In genomic region chrX:48318194-48318593, GRCm38 (mm10) we compare ENCODE assay signal across 8 mouse cellular contexts. TPM values are rescaled to one million over a fixed set of nuclear protein-coding genes. Genes with fewer than 3 reads are reported as not detected.
DNase-seq lines count a peak whose midpoint lies in the region; ATAC-seq and TF ChIP-seq lines count a peak whose summit lies in the region.

No protein-coding gene starts in this region.

- WGBS in forebrain, embryonic 11.5 days = 26% methylated on average over 9 of the region's 9 CpGs

- no peaks in the 10 kb centered on the region for H3K36me3 ChIP-seq in ES-Bruce4 (ENCODE audit: control insufficient read depth, insufficient read depth, low read length, poor library complexity, severe bottlenecking)
- H3K36me3 ChIP-seq in forebrain, embryonic 11.5 days (ENCODE audit: control insufficient read depth, insufficient read depth, low read length) = no peaks in the 10 kb centered on the region

- TF ChIP-seq POLR2A in ES-Bruce4 (IDR thresholded peaks at IDR 0.05; ENCODE audit: insufficient read depth, low read length) = no peak

- H3K9ac ChIP-seq in ES-Bruce4 (ENCODE audit: low read depth, poor library complexity, severe bottlenecking) = no peak overlapping the region
- H3K9ac ChIP-seq in forebrain, embryonic 11.5 days (ENCODE audit: low read length) = no peak overlapping the region

- intact Hi-C loops in left cerebral cortex, adult 2 months (cut with DNase I) = no loop called here

- H3K27me3 ChIP-seq in ES-Bruce4 (ENCODE audit: control insufficient read depth, insufficient read depth, low read length, poor library complexity, severe bottlenecking) = no peaks in the 10 kb centered on the region
- H3K27me3 ChIP-seq in forebrain, embryonic 11.5 days (ENCODE audit: control insufficient read depth, insufficient read depth, low read length) = no peaks in the 10 kb centered on the region

- DNase-seq in A20 (ENCODE audit: low read depth, low spot score) = peak; percentile 67
- DNase-seq in kidney, postnatal 4 days = peak; percentile 12 to 39
- DNase-seq in natural killer cell, adult 2 months (ENCODE audit: low spot score in 2 of 2) = peak; percentile 42 to 55
- no peak for DNase-seq in left cerebral cortex, adult 2 months (ENCODE audit: extremely low spot score in 1 of 2, low spot score in 2 of 2)
- DNase-seq in embryo, embryonic 10.5 days (ENCODE audit: low spot score) = no peak
- DNase-seq in right cerebral cortex, postnatal 10 days (ENCODE audit: low spot score in 2 of 2) = no peak
- DNase-seq in forebrain, embryonic 11.5 days (ENCODE audit: low spot score) = no peak

- H3K27ac ChIP-seq in ES-Bruce4 (ENCODE audit: insufficient read depth, low read length) = no peak overlapping the region
- no peak overlapping the region for H3K27ac ChIP-seq in left cerebral cortex, adult 2 months
- H3K27ac ChIP-seq in forebrain, embryonic 11.5 days (ENCODE audit: low read depth, low read length) = no peak overlapping the region

- 0 out of 2 replicates have a peak, but pooled peaks have one; percentile 29 for TF ChIP-seq EP300 in ES-Bruce4 (IDR thresholded peaks at IDR 0.05; ENCODE audit: insufficient read depth, low read depth, low read length)

- peaks cover 1% of the 10 kb centered on the region for H3K4me1 ChIP-seq in ES-Bruce4 (ENCODE audit: control insufficient read depth, insufficient read depth, low read length)
- no peaks in the 10 kb centered on the region for H3K4me1 ChIP-seq in forebrain, embryonic 11.5 days (replicated peaks; ENCODE audit: control insufficient read depth, insufficient read depth, low read length)

- no peak for ATAC-seq in forebrain, embryonic 11.5 days (replicated peaks; ENCODE audit: low FRiP score)

- H3K9me3 ChIP-seq in ES-Bruce4 (replicated peaks; ENCODE audit: control insufficient read depth, insufficient read depth, low read length, poor library complexity, severe bottlenecking) = no peaks in the 10 kb centered on the region
- no peaks in the 10 kb centered on the region for H3K9me3 ChIP-seq in forebrain, embryonic 11.5 days (ENCODE audit: control insufficient read depth, low read length)

- H3K4me3 ChIP-seq in ES-Bruce4 (ENCODE audit: low read depth, low read length) = no peak overlapping the region; the same call in 1 of the 2 replicates
- H3K4me3 ChIP-seq in left cerebral cortex, adult 2 months = no peak overlapping the region
- H3K4me3 ChIP-seq in forebrain, embryonic 11.5 days (ENCODE audit: low read depth, low read length) = no peak overlapping the region

- H3K4me2 ChIP-seq in forebrain, embryonic 11.5 days (ENCODE audit: low read depth, low read length, severe bottlenecking) = no peak overlapping the region

- TF ChIP-seq CTCF in ES-Bruce4 (IDR thresholded peaks at IDR 0.05; ENCODE audit: low read depth, low read length) = no peak
- no peak for TF ChIP-seq CTCF in left cerebral cortex, adult 2 months (IDR thresholded peaks at IDR 0.05)

RNA-seq across cellular contexts. Expression of gene Bcorl1, which starts 23.0 kb away (rescaled TPM):
- polyA plus RNA-seq in ES-Bruce4 (2011; ENCODE audit: insufficient read depth, insufficient read length, low read depth, missing spikeins) = 9.9 and 11.3 TPM in 2 replicates
- 10 to 100 TPM; 20.3 to 20.4 TPM for total RNA-seq in left cerebral cortex, adult 2 months (2021)
- 7.9 and 8.1 TPM in 2 replicates for polyA plus RNA-seq in forebrain, embryonic 11.5 days (2014; fragmentation: Nextera tagmentation; extraction: Ambion mirVana)

Comparison
In these comparisons a context has a peak if more than half of its experiments do, and no peak if none do; other contexts are left out.
1. DNase-seq: peak in A20 (single experiment), kidney, postnatal 4 days (2 of 2) and natural killer cell, adult 2 months (2 of 2); none in left cerebral cortex, adult 2 months (0 of 2), embryo, embryonic 10.5 days (single experiment), right cerebral cortex, postnatal 10 days (0 of 2) and forebrain, embryonic 11.5 days (single experiment).